ENCODE assay signal across 21 mouse cellular contexts in the genomic region with DNA sequence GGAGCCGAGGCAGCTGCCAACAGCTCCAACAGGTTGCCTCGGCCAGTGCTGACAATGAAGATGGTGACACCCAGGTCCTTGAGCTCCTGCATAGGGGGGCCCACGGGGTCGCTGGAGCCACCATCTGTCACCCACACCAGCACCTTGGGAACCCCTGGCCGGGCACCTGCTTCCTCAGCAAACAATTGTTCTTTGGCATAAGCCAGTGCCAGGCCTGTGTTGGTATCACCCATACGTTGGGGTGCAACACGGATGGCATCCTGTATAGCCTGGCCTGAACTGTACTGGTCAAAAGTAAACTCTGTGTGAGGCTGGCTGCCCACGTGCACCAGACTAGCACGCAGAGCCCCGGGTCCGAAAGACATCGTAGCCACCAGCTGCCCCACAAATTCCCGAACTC. TPM values are rescaled to one million over a fixed set of nuclear protein-coding genes. Genes with fewer than 3 reads are reported as not detected.
A peak's percentile ranks its signal among the peaks of the same experiment; 100 is the strongest.
DNase-seq lines count a peak whose midpoint lies in the region; ATAC-seq lines count a peak whose summit lies in the region.
"Had no signal": no experiment of that assay in that cellular context is flagged by ENCODE, and none has a peak within 500 bp of the region (broad histone marks: within the 10 kb centered on the region; RNA-seq: fewer than 3 reads in every experiment).

No protein-coding gene starts in this region.

- peaks cover 5% of the 10 kb centered on the region for H3K27me3 ChIP-seq in hindbrain, embryonic 14.5 days (ENCODE audit: control insufficient read depth, insufficient read depth, low read length)
- H3K27me3 ChIP-seq in hindbrain, embryonic 11.5 days (ENCODE audit: control insufficient read depth, insufficient read depth, low read length), result peaks cover 26% of the 10 kb centered on the region
- H3K27me3 ChIP-seq in megakaryocyte, embryonic 14.5 days (replicated peaks), result peaks cover 50% of the 10 kb centered on the region
- peaks cover 29% of the 10 kb centered on the region for H3K27me3 ChIP-seq in neural tube, embryonic 15.5 days (replicated peaks)

- no peaks in the 10 kb centered on the region for H3K9me3 ChIP-seq in hindbrain, embryonic 14.5 days (ENCODE audit: control insufficient read depth, low read length)
- no peaks in the 10 kb centered on the region for H3K9me3 ChIP-seq in hindbrain, embryonic 11.5 days (ENCODE audit: control insufficient read depth, low read length)
- no peaks in the 10 kb centered on the region for H3K9me3 ChIP-seq in megakaryocyte, embryonic 14.5 days
- H3K9me3 ChIP-seq in neural tube, embryonic 15.5 days (replicated peaks), result no peaks in the 10 kb centered on the region
- H3K9me3 ChIP-seq: embryonic facial prominence, embryonic 12.5 days; heart, embryonic 12.5 days had no signal

- no peak overlapping the region for H3K9ac ChIP-seq in hindbrain, embryonic 14.5 days
- H3K9ac ChIP-seq in hindbrain, embryonic 11.5 days (ENCODE audit: low read depth, low read length), result no peak overlapping the region
- no peak overlapping the region for H3K9ac ChIP-seq in neural tube, embryonic 15.5 days (replicated peaks)
- H3K9ac ChIP-seq: heart, embryonic 12.5 days had no signal

- H3K4me3 ChIP-seq in hindbrain, embryonic 14.5 days (replicated peaks; ENCODE audit: low read length), result no peak overlapping the region
- H3K4me3 ChIP-seq in hindbrain, embryonic 11.5 days (ENCODE audit: low read depth, low read length), result no peak overlapping the region
- H3K4me3 ChIP-seq in megakaryocyte, embryonic 14.5 days (replicated peaks), result peak overlapping the region; percentile 31
- H3K4me3 ChIP-seq in neural tube, embryonic 15.5 days (replicated peaks), result peak overlapping the region; percentile 47; the same call in 1 of the 2 replicates
- H3K4me3 ChIP-seq: embryonic facial prominence, embryonic 12.5 days; heart, embryonic 12.5 days had no signal

- H3K4me1 ChIP-seq in hindbrain, embryonic 14.5 days (replicated peaks; ENCODE audit: control insufficient read depth, insufficient read depth, low read length), result peaks cover 26% of the 10 kb centered on the region
- peaks cover 2% of the 10 kb centered on the region; the same call in 1 of the 2 replicates for H3K4me1 ChIP-seq in hindbrain, embryonic 11.5 days (replicated peaks; ENCODE audit: control insufficient read depth, insufficient read depth, low read length)
- peaks cover 75% of the 10 kb centered on the region for H3K4me1 ChIP-seq in megakaryocyte, embryonic 14.5 days
- H3K4me1 ChIP-seq in neural tube, embryonic 15.5 days, result peaks cover 38% of the 10 kb centered on the region

- peak; percentile 55 for DNase-seq in cerebellum, adult 9-10 months
- DNase-seq in cerebellum, adult 11 months, result no peak
- no peak for DNase-seq in hindbrain, embryonic 14.5 days (ENCODE audit: low spot score)
- no peak for DNase-seq in hindbrain, embryonic 11.5 days (ENCODE audit: low spot score)
- DNase-seq in layer of hippocampus, adult 11-12 months (ENCODE audit: low spot score), result no peak
- DNase-seq: adrenal gland, adult 2 months; heart, postnatal 36 days; kidney, adult 18-20 months; lung, adult 2 months; lung, postnatal 36 days; right cerebral cortex, adult 18-20 months had no signal

- H3K36me3 ChIP-seq in hindbrain, embryonic 14.5 days (replicated peaks; ENCODE audit: control insufficient read depth, insufficient read depth), result no peaks in the 10 kb centered on the region
- no peaks in the 10 kb centered on the region for H3K36me3 ChIP-seq in hindbrain, embryonic 11.5 days (ENCODE audit: control insufficient read depth, insufficient read depth, low read length)
- peaks cover 2% of the 10 kb centered on the region for H3K36me3 ChIP-seq in megakaryocyte, embryonic 14.5 days (replicated peaks; ENCODE audit: low read length)
- no peaks in the 10 kb centered on the region for H3K36me3 ChIP-seq in neural tube, embryonic 15.5 days
- H3K36me3 ChIP-seq: embryonic facial prominence, embryonic 12.5 days; heart, embryonic 12.5 days had no signal

- 90% methylated on average over 13 of the region's 13 CpGs for WGBS in hindbrain, embryonic 14.5 days
- WGBS in hindbrain, embryonic 11.5 days, result 89% methylated on average over 13 of the region's 13 CpGs
- 90% methylated on average over 13 of the region's 13 CpGs for WGBS in neural tube, embryonic 15.5 days

- ATAC-seq in hindbrain, embryonic 14.5 days (ENCODE audit: low FRiP score), result no peak
- ATAC-seq in hindbrain, embryonic 11.5 days (ENCODE audit: low FRiP score), result no peak
- ATAC-seq in megakaryocyte, adult 5-6 weeks (ENCODE audit: poor library complexity, severe bottlenecking), result no peak
- ATAC-seq in neural tube, embryonic 15.5 days (ENCODE audit: low FRiP score), result no peak

- no peak overlapping the region for H3K27ac ChIP-seq in hindbrain, embryonic 14.5 days
- H3K27ac ChIP-seq in hindbrain, embryonic 11.5 days (ENCODE audit: low read depth, low read length), result no peak overlapping the region
- H3K27ac ChIP-seq in neural tube, embryonic 15.5 days (replicated peaks), result no peak overlapping the region
- H3K27ac ChIP-seq: embryonic facial prominence, embryonic 12.5 days had no signal

- peak overlapping the region; percentile 77 for H3K4me2 ChIP-seq in hindbrain, embryonic 14.5 days (replicated peaks)
- no peak overlapping the region for H3K4me2 ChIP-seq in hindbrain, embryonic 11.5 days (replicated peaks; ENCODE audit: low read depth, low read length)
- H3K4me2 ChIP-seq in neural tube, embryonic 15.5 days, result peak overlapping the region; percentile 84
- H3K4me2 ChIP-seq: heart, embryonic 12.5 days; liver, embryonic 11.5 days had no signal

RNA-seq across cellular contexts. Expression of a gene that starts 1.7 kb away (rescaled TPM):
- 24.7 and 27.6 TPM in 2 replicates for polyA plus RNA-seq in hindbrain, embryonic 14.5 days (2014; fragmentation: Nextera tagmentation; extraction: Ambion mirVana)
- polyA plus RNA-seq in hindbrain, embryonic 11.5 days (2014; fragmentation: Nextera tagmentation; extraction: Ambion mirVana), result 8.6 and 9.5 TPM in 2 replicates
- 0.41 and 1.4 TPM in 2 replicates for polyA plus RNA-seq in megakaryocyte, embryonic 14.5 days (2012; ENCODE audit: insufficient read depth, low replicate concordance)
- not detected in 2 replicates for total RNA-seq in megakaryocyte, adult 5-6 weeks (2015)
- 0.20 TPM in 1 of 2 replicates, not detected in the other for total RNA-seq in megakaryocyte, adult 5-6 weeks (2017)
- 30.0 and 31.9 TPM in 2 replicates for polyA plus RNA-seq in neural tube, embryonic 15.5 days (2015; fragmentation: Nextera tagmentation; extraction: Ambion mirVana)
- total RNA-seq: monocyte, adult 5-6 weeks had no signal

RNA-seq across cellular contexts. Expression of a gene that starts 11.9 kb away (rescaled TPM):
- 73.0 and 82.2 TPM in 2 replicates for polyA plus RNA-seq in hindbrain, embryonic 14.5 days (2014; fragmentation: Nextera tagmentation; extraction: Ambion mirVana)
- polyA plus RNA-seq in hindbrain, embryonic 11.5 days (2014; fragmentation: Nextera tagmentation; extraction: Ambion mirVana), result 70.9 and 79.9 TPM in 2 replicates
- polyA plus RNA-seq in megakaryocyte, embryonic 14.5 days (2012; ENCODE audit: insufficient read depth, low replicate concordance), result 11.3 and 20.5 TPM in 2 replicates
- total RNA-seq in megakaryocyte, adult 5-6 weeks (2015), result 13.5 and 14.1 TPM in 2 replicates
- 17.8 and 22.9 TPM in 2 replicates for total RNA-seq in megakaryocyte, adult 5-6 weeks (2017)
- 90.0 and 96.6 TPM in 2 replicates for polyA plus RNA-seq in neural tube, embryonic 15.5 days (2015; fragmentation: Nextera tagmentation; extraction: Ambion mirVana)

RNA-seq across cellular contexts. Expression of a gene that starts 12.9 kb away (rescaled TPM):
- polyA plus RNA-seq in hindbrain, embryonic 14.5 days (2014; fragmentation: Nextera tagmentation; extraction: Ambion mirVana), result 0.84 and 0.93 TPM in 2 replicates
- 0.25 and 0.52 TPM in 2 replicates for polyA plus RNA-seq in hindbrain, embryonic 11.5 days (2014; fragmentation: Nextera tagmentation; extraction: Ambion mirVana)
- polyA plus RNA-seq in megakaryocyte, embryonic 14.5 days (2012; ENCODE audit: insufficient read depth, low replicate concordance), result 0.04 TPM in 1 of 2 replicates, not detected in the other
- total RNA-seq in megakaryocyte, adult 5-6 weeks (2015), result 0.07 TPM in 1 of 2 replicates, not detected in the other
- not detected in 2 replicates for total RNA-seq in megakaryocyte, adult 5-6 weeks (2017)
- 0.78 and 1.2 TPM in 2 replicates for polyA plus RNA-seq in neural tube, embryonic 15.5 days (2015; fragmentation: Nextera tagmentation; extraction: Ambion mirVana)
- total RNA-seq: monocyte, adult 5-6 weeks had no signal

RNA-seq across cellular contexts. Expression of a gene that starts 17.5 kb away (rescaled TPM):
- not detected in 2 replicates for polyA plus RNA-seq in hindbrain, embryonic 14.5 days (2014; fragmentation: Nextera tagmentation; extraction: Ambion mirVana)
- not detected in 2 replicates for polyA plus RNA-seq in hindbrain, embryonic 11.5 days (2014; fragmentation: Nextera tagmentation; extraction: Ambion mirVana)
- not detected in 2 replicates for polyA plus RNA-seq in megakaryocyte, embryonic 14.5 days (2012; ENCODE audit: insufficient read depth, low replicate concordance)
- total RNA-seq in megakaryocyte, adult 5-6 weeks (2015), result not detected in 2 replicates
- not detected in 2 replicates for total RNA-seq in megakaryocyte, adult 5-6 weeks (2017)
- polyA plus RNA-seq in neural tube, embryonic 15.5 days (2015; fragmentation: Nextera tagmentation; extraction: Ambion mirVana), result 0.27 TPM in 1 of 2 replicates, not detected in the other
- total RNA-seq: adrenal gland, adult 2 months; heart, postnatal 36 days; layer of hippocampus, postnatal 25 days; left cerebral cortex, postnatal 36 days; monocyte, adult 5-6 weeks had no signal
- polyA plus RNA-seq: cortical plate, adult 2 months; embryonic facial prominence, embryonic 12.5 days; heart, embryonic 12.5 days; liver, embryonic 11.5 days had no signal

RNA-seq across cellular contexts. Expression of a gene that starts 29.9 kb away (rescaled TPM):
- 265 and 267 TPM in 2 replicates for polyA plus RNA-seq in hindbrain, embryonic 14.5 days (2014; fragmentation: Nextera tagmentation; extraction: Ambion mirVana)
- 238 and 242 TPM in 2 replicates for polyA plus RNA-seq in hindbrain, embryonic 11.5 days (2014; fragmentation: Nextera tagmentation; extraction: Ambion mirVana)
- 10.2 and 29.9 TPM in 2 replicates for polyA plus RNA-seq in megakaryocyte, embryonic 14.5 days (2012; ENCODE audit: insufficient read depth, low replicate concordance)
- 131 and 139 TPM in 2 replicates for total RNA-seq in megakaryocyte, adult 5-6 weeks (2015)
- total RNA-seq in megakaryocyte, adult 5-6 weeks (2017), result 49.5 and 50.2 TPM in 2 replicates
- 259 and 285 TPM in 2 replicates for polyA plus RNA-seq in neural tube, embryonic 15.5 days (2015; fragmentation: Nextera tagmentation; extraction: Ambion mirVana)

Comparison
In these comparisons a context has a peak if more than half of its experiments do, and no peak if none do; other contexts are left out.
1. H3K4me3 ChIP-seq: peak in megakaryocyte, embryonic 14.5 days (single experiment) and neural tube, embryonic 15.5 days (single experiment); none in hindbrain, embryonic 14.5 days (single experiment) and hindbrain, embryonic 11.5 days (single experiment).